Comparison of ENCODE assay signal across 18 mouse cellular contexts in genomic region chrX:68056026-68056425, GRCm38 (mm10).
"Had no signal": no experiment of that assay in that cellular context is flagged by ENCODE, and none has a peak within 500 bp of the region (broad histone marks: within the 10 kb centered on the region; RNA-seq: fewer than 3 reads in every experiment).

No protein-coding gene starts in this region.

- H3K4me2 ChIP-seq: liver, embryonic 15.5 days; lung, embryonic 15.5 days; midbrain, embryonic 12.5 days; midbrain, embryonic 15.5 days; neural tube, embryonic 12.5 days; stomach, embryonic 15.5 days had no signal

- H3K9me3 ChIP-seq: liver, embryonic 15.5 days; lung, embryonic 15.5 days; megakaryocyte, embryonic 14.5 days; midbrain, embryonic 12.5 days; midbrain, embryonic 15.5 days; neural tube, embryonic 12.5 days; stomach, embryonic 15.5 days had no signal

- H3K4me3 ChIP-seq: liver, embryonic 15.5 days; lung, embryonic 15.5 days; megakaryocyte, embryonic 14.5 days; midbrain, embryonic 12.5 days; midbrain, embryonic 15.5 days; neural tube, embryonic 12.5 days; stomach, embryonic 15.5 days had no signal

- DNase-seq: liver, postnatal 0 days; lung, adult 2 months; lung, postnatal 14 days; lung, postnatal 36 days; right cerebral cortex, postnatal 14 days; thymus, adult 2 months; thymus, postnatal 14 days; thymus, postnatal 36 days had no signal

- H3K27me3 ChIP-seq: liver, embryonic 15.5 days; lung, embryonic 15.5 days; megakaryocyte, embryonic 14.5 days; midbrain, embryonic 12.5 days; midbrain, embryonic 15.5 days; neural tube, embryonic 12.5 days; stomach, embryonic 15.5 days had no signal

- H3K27ac ChIP-seq: liver, embryonic 15.5 days; lung, embryonic 15.5 days; macrophage; midbrain, embryonic 12.5 days; midbrain, embryonic 15.5 days; neural tube, embryonic 12.5 days; stomach, embryonic 15.5 days; stomach, postnatal 0 days had no signal

- H3K36me3 ChIP-seq: liver, embryonic 15.5 days; lung, embryonic 15.5 days; midbrain, embryonic 12.5 days; midbrain, embryonic 15.5 days; neural tube, embryonic 12.5 days; stomach, embryonic 15.5 days had no signal

- H3K4me1 ChIP-seq: liver, embryonic 15.5 days; lung, embryonic 15.5 days; megakaryocyte, embryonic 14.5 days; midbrain, embryonic 12.5 days; midbrain, embryonic 15.5 days; neural tube, embryonic 12.5 days; stomach, embryonic 15.5 days had no signal

- H3K9ac ChIP-seq: liver, embryonic 15.5 days; liver, postnatal 0 days; lung, embryonic 15.5 days; midbrain, embryonic 12.5 days; midbrain, embryonic 15.5 days; neural tube, embryonic 12.5 days; stomach, embryonic 15.5 days had no signal

- ATAC-seq: liver, postnatal 0 days; lung, postnatal 0 days; midbrain, embryonic 15.5 days had no signal
